Mouse (Mus musculus) thymus, adult 2 months (tissue): ENCODE measurements around the gene BC004004.

Experiments
- CTCF ChIP-seq: fragments of 200-500 bp; IDR thresholded peaks from 2 replicates; pipeline ENCODE4 v1.5.1; 2012; ENCODE audit warnings: mild to moderate bottlenecking, control low read depth, low read length, moderate library complexity, borderline replicate concordance; ENCODE audit not compliant: control insufficient read depth, poor library complexity, insufficient read depth; ENCODE audit errors: extremely low read depth
- POLR2A ChIP-seq: fragments of 200-500 bp; IDR thresholded peaks from 2 replicates; pipeline ENCODE4 v1.6.1; 2012; ENCODE audit warnings: mild to moderate bottlenecking, low read length, control low read depth, moderate library complexity; ENCODE audit not compliant: control insufficient read depth, poor library complexity, insufficient read depth; ENCODE audit errors: extremely low read depth

DNA sequence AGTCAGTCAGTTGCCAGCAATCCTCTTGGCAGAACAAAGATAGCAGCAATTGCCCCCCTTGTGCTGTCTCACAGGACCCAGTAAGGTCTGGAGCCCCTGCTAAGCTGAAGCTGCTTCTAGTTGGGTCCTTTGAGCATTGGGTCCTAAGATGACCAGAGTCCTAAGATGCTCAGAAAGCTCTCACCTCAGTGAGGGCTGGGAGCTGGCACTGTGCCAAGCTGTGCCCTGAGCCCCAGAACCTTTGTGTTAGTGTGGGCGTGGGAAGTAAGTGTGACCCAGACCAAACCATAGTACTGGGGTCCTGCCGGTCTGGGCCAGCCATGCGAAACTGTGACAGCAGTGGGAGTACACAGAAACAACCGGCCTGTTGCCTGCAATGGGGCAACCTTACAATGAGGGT is 30.7 kb downstream of the BC004004 start:
- TF ChIP-seq POLR2A: no peak
- no peak for TF ChIP-seq CTCF
